Mouse (Mus musculus) stomach, embryonic 14.5 days (tissue): ENCODE measurements around the gene Rab17. TPM values are rescaled to one million over a fixed set of nuclear protein-coding genes. Genes with fewer than 3 reads are reported as not detected.

Experiments used
- ATAC-seq: fragments of 200-750 bp; cut with Nextera tagmentation; 2 replicates; pipeline ENCODE4 v1.8.0; 2017; ENCODE audit warnings: low read depth, moderate TSS enrichment; ENCODE audit not compliant: insufficient number of reproducible peaks, insufficient read depth, low FRiP score
- H3K27ac ChIP-seq: fragments of 300-500 bp; sonication (generic); 2 replicates; pipeline ENCODE4 v1.5.1; 2014; ENCODE audit warnings: mild to moderate bottlenecking, low read length, moderate library complexity, mixed read lengths
- H3K27me3 ChIP-seq: fragments of 300-500 bp; sonication (generic); 2 replicates; pipeline ENCODE4 v1.6.1; 2014; ENCODE audit warnings: low read length, control low read depth, mixed read lengths; ENCODE audit not compliant: control insufficient read depth, insufficient read depth
- H3K36me3 ChIP-seq: fragments of 300-500 bp; sonication (generic); 2 replicates; pipeline ENCODE4 v1.6.1; 2014; ENCODE audit warnings: mild to moderate bottlenecking, control low read depth, low read length, moderate library complexity, mixed read lengths; ENCODE audit not compliant: control insufficient read depth, insufficient read depth
- H3K4me1 ChIP-seq: fragments of 300-500 bp; sonication (generic); 2 replicates; pipeline ENCODE4 v1.6.1; 2014; ENCODE audit warnings: low read length, control low read depth, mixed read lengths; ENCODE audit not compliant: control insufficient read depth, insufficient read depth
- H3K4me2 ChIP-seq: fragments of 300-500 bp; sonication (generic); replicated peaks from 2 replicates; pipeline ENCODE4 v1.6.1; 2014; ENCODE audit warnings: low read depth, low read length, control low read depth
- H3K4me3 ChIP-seq: fragments of 300-500 bp; sonication (generic); 2 replicates; pipeline ENCODE4 v1.5.1; 2014; ENCODE audit warnings: low read depth, low read length, control low read depth
- H3K9ac ChIP-seq: fragments of 300-500 bp; sonication (generic); replicated peaks from 2 replicates; pipeline ENCODE4 v1.6.1; 2014; ENCODE audit warnings: low read depth, mild to moderate bottlenecking, control low read depth, low read length, moderate library complexity, mixed read lengths
- H3K9me3 ChIP-seq: fragments of 300-500 bp; sonication (generic); 2 replicates; pipeline ENCODE4 v1.6.1; 2016; ENCODE audit warnings: low read depth, low read length, control low read depth; ENCODE audit not compliant: control insufficient read depth
- WGBS: fragments of 180-500 bp; shearing (Covaris S2); extraction: QIAGEN DNeasy Blood & Tissue Kit; methylation state at CpG from one replicate; pipeline ENCODE4 v1.1.7; 2014; 5-methylcytosine and 5-hydroxymethylcytosine counted together
- polyA plus RNA-seq: library from polyadenylated mRNA; unstranded; fragments of >200 nt; fragmentation: Nextera tagmentation; extraction: Ambion mirVana; gene quantifications from 2 replicates; pipeline ENCODE4 v1.2.1, GENCODE M21; 2014

The Rab17 gene
- polyA plus RNA-seq, 1 experiment from 2014 or later: 5.4 TPM

DNA sequence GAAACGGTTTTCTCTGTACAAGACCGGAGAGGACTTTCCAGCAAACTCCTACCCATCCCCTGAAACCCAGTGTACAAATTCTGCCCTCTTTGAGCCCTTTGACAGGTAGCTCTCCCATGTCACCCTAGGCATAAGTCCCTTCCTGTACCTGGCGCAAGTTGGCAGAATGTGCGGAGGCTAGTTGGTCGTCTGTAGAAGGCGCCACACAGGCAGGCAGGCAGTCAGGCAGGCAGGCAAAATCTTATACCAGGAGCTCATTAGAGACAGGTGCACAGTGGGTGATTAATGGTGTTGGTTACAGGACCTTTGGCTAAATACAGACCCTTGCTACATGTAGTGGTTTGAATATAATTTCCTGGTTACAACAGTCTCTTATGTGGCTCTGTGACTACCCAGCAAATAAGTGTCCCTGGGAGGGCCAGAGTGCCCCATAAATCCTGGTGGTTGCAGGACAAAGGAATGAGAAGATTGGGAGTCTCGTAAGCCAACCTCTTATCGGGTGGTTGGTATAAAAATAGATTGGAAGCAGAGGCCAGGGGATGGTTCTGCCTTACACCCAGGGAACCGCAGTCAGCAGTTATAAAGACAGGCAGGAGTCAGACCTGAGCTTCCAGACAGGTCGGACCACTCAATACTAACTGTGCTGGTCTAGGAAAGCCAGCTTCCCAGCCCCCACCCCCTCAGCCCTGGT lies 30.6 kb upstream of the Rab17 start:
- 64% methylated on average over 10 of the region's 10 CpGs for WGBS
- Histone ChIP-seq H3K4me1 (peaks cover 12% of the 10 kb centered on the region), H3K4me2 (peak overlapping the region; percentile 98), H3K9me3 (no peaks in the 10 kb centered on the region), H3K4me3 (peak overlapping the region; percentile 74; the same call in 1 of the 2 replicates), H3K27ac (no peak overlapping the region), H3K36me3 (no peaks in the 10 kb centered on the region), H3K9ac (no peak overlapping the region), H3K27me3 (no peaks in the 10 kb centered on the region)
- no peak for ATAC-seq

DNA sequence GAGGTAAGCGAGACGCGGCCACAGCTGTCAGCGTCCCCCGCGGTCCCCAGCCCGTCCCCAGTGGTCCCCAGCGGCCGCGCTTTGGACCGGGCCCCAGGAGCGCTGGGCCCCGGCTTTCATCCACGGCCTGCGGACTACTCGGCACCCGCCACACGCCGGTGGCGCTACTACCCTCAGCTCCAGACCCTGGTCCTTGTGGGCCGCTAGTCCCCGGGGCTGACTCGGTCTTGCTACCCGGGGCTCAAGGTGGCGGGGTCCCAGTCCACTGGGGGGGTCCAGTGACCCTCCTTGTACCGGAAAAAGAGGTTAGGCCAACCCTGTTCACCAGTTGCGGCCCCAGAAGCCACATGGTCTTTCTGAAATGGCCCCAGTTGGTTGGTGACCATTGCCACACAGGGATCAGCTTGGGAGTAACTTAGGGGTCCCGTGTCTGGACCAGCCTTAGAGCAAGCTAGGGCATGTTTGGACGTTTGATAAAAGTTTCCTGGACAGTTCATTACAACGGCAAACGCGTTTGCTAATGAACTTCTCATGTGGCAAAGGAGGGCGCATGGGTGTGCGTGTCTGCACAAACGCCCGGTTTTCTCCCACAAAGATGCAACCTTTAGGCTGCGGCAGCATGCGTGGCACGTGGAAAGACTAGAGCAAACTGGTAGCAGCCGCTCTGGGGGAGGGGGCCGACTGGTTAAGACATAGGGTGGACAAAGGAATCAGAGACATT lies 29.6 kb upstream of the Rab17 start:
- 2% methylated on average over 41 of the region's 41 CpGs for WGBS

DNA sequence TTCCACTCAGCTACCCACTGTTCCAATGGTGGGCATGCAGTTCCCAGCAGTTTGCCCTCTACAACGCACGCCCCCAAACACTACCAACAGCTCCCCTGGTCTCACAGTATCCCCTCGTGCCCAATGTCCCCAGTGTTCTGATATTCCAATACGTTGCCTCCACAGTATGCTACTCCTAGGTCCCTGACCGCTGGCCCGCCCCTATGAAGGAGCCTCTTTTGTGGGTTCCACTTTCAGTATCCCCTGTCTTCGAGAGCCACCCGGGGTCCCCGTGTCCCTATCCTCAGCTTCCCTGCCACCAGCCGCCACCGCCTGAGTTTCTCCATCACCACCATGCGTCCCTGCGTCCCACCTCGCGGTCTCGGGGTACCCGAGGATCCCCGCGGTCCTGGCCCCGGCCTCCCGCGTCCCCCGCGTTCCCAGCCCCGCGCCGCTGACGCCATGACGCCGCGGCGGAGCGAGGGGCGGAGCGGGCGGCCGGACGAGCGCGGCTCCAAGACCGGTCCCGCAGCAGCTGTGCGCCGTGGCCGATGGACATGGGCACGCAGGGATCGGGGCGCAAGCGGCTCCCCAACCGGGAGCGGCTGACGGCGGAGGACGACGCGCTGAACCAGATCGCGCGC lies 28.9 kb upstream of the Rab17 start, which contains the start of gene Lrrfip1:
Gene Lrrfip1 (plus strand): TSS at position 470 of the 623 bp plus-strand sequence.
- peak; percentile 64 for ATAC-seq
- no peaks in the 10 kb centered on the region for H3K36me3 ChIP-seq
- H3K4me2 ChIP-seq: peak within 1 kb of the TSS; percentile 98
- H3K4me3 ChIP-seq: peak within 1 kb of the TSS; percentile 74
- WGBS: 3% methylated on average over 49 of the region's 59 CpGs
- H3K27ac ChIP-seq: no peak within 1 kb of the TSS
- no peaks in the 10 kb centered on the region for H3K9me3 ChIP-seq
- peak within 1 kb of the TSS; percentile 71 for H3K9ac ChIP-seq
- H3K27me3 ChIP-seq: no peaks in the 10 kb centered on the region
- H3K4me1 ChIP-seq: peaks cover 12% of the 10 kb centered on the region

More for the DNA sequence above, 29.6 kb upstream of the Rab17 start:
- H3K9me3 ChIP-seq: no peaks in the 10 kb centered on the region
- ATAC-seq: peak; percentile 51; the same call in 1 of the 2 replicates
- no peaks in the 10 kb centered on the region for H3K36me3 ChIP-seq
- no peak overlapping the region for H3K27ac ChIP-seq
- H3K4me1 ChIP-seq: peaks cover 12% of the 10 kb centered on the region
- H3K4me2 ChIP-seq: peak overlapping the region; percentile 98
- no peaks in the 10 kb centered on the region for H3K27me3 ChIP-seq
- H3K4me3 ChIP-seq: peak overlapping the region; percentile 74
- peak overlapping the region; percentile 71 for H3K9ac ChIP-seq

DNA sequence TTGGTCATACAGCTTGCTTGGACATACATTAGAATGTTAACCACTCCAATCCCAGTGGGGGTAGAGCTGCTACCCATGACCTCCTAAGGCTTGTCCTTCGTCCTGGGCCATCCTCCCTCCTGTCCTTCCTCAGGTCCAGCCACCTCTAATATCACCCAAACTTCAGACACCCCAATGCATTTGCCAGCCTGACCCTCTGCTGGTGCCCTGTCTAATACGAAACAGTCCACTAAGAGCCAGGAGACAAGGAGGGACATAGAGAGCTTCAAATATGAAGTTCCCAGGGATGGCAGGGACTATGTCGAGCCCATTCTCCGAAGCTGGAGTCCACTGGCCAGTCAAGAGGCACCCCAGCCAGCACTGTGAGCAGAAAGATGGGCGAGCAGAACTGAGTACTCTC lies 28.2 kb upstream of the Rab17 start:
- Histone ChIP-seq H3K4me1 (peaks cover 12% of the 10 kb centered on the region), H3K36me3 (no peaks in the 10 kb centered on the region), H3K9ac (no peak overlapping the region), H3K27ac (no peak overlapping the region), H3K9me3 (no peaks in the 10 kb centered on the region), H3K27me3 (no peaks in the 10 kb centered on the region), H3K4me3 (no peak overlapping the region; the same call in 1 of the 2 replicates), H3K4me2 (no peak overlapping the region; the same call in 1 of the 2 replicates)
- 85% methylated on average over 5 of the region's 5 CpGs for WGBS
- ATAC-seq: no peak

DNA sequence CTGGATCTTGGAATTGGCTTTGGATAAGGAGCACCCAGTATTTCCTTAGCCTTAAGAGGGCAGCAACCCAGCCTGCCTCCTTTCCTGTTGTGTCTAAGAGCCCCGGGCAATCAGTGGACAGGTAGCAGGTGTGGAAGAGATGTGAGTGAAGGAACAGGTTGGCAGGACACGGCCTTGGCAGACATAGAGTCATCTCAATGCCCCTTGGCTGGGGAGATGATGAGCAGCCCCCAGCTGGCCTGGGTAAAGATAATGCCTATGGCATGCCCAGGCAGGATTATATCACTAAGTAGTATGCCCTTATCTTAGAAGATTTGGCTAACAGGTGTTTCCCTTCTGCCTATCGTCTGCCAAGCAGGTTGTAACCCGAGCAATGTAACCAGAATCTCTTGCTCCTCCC lies 27.7 kb upstream of the Rab17 start:
- Histone ChIP-seq H3K9me3 (no peaks in the 10 kb centered on the region), H3K36me3 (no peaks in the 10 kb centered on the region), H3K4me2 (no peak overlapping the region), H3K4me3 (no peak overlapping the region), H3K9ac (no peak overlapping the region), H3K27ac (no peak overlapping the region), H3K27me3 (no peaks in the 10 kb centered on the region), H3K4me1 (peaks cover 12% of the 10 kb centered on the region)
- ATAC-seq: no peak
- WGBS: 51% methylated on average over 4 of the region's 4 CpGs

DNA sequence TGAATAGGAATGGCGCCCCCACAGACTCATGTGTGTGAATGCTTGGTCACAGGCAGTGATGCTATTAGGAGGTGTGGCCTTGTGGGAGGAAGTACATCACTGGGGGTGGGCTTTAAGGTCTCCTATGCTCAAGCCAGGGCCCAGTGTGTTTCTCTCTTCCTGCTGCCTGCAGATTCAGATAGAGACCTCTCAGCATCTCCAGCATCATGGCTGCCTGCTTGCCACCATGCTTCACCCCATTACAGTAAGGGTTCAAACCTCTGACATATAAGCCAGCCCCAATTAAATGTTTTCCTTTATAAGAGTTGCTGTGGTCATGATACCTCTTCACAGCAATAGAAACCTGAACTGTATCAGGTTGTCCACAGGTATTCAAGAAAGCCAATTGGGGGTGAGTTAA lies 26.5 kb upstream of the Rab17 start:
- Histone ChIP-seq H3K4me1 (peaks cover 12% of the 10 kb centered on the region), H3K27ac (no peak overlapping the region), H3K4me3 (no peak overlapping the region), H3K36me3 (no peaks in the 10 kb centered on the region), H3K4me2 (no peak overlapping the region), H3K9ac (no peak overlapping the region), H3K9me3 (no peaks in the 10 kb centered on the region), H3K27me3 (no peaks in the 10 kb centered on the region)
- no peak for ATAC-seq
- WGBS: 91% methylated on average over 1 of the region's 1 CpGs

DNA sequence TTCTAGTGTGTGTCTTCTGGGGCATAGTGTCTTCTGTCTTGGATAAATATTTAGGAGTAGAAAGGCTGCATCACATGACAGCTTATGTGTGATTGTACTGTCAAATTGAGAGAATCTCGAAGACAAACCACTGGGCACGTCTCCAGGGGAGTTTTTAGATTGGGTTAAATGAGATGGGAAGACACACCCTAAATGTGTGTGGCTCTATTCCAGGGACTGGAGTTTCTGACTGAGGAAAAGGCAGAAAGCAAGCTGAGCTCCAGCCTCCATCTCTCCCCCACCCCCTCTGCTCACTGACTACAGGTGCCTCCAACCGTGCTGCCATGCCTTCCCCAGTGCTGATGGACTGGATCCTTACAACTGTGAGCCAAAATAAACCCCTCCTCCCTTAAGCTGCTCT lies 11.9 kb upstream of the Rab17 start:
- no peak overlapping the region for H3K9ac ChIP-seq
- H3K9me3 ChIP-seq: no peaks in the 10 kb centered on the region
- no peak overlapping the region for H3K4me3 ChIP-seq
- no peak overlapping the region for H3K27ac ChIP-seq
- H3K4me1 ChIP-seq: no peaks in the 10 kb centered on the region
- no peak overlapping the region for H3K4me2 ChIP-seq
- H3K36me3 ChIP-seq: no peaks in the 10 kb centered on the region
- H3K27me3 ChIP-seq: no peaks in the 10 kb centered on the region
- ATAC-seq: no peak
- WGBS: 77% methylated on average over 3 of the region's 3 CpGs

DNA sequence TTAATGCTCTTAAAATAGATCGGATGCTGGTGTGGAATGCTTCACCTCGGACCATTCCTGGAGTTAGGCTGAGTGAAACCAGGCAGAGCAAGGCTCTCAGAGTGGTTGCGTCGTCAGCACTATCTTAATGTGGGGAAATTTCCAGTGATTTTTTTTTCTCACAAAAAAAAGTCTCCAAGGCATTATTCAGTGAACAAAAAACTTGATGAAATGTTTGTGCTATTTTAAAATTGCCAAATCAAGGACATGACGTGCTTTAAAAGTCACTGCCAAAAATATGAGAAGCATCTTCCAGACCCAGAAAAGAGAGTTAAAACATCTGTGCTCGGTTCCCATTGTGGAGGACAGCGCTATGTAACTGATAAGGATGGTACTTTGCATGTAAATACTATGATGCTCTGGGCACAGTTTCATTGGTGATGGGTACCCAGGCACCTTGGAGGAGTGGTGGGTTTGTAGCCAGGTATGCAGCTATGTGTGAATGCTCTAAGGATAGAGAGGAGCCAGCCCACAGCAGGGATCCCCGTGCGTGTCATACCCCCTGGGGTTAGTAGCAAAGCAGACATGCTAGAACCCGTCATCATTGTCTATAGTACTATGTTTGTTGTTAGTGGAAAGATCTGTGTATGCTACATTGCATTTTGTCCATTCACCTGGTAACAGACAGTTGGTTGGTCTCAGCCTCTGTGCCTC lies 11.3 kb upstream of the Rab17 start:
- Histone ChIP-seq H3K27me3 (no peaks in the 10 kb centered on the region), H3K36me3 (no peaks in the 10 kb centered on the region), H3K4me2 (no peak overlapping the region), H3K9ac (no peak overlapping the region), H3K27ac (no peak overlapping the region), H3K9me3 (no peaks in the 10 kb centered on the region), H3K4me1 (no peaks in the 10 kb centered on the region), H3K4me3 (no peak overlapping the region)
- no peak for ATAC-seq
- 61% methylated on average over 10 of the region's 10 CpGs for whole genome bisulfite sequencing
